Mouse (Mus musculus): ENCODE measurements around the gene Trim66. TPM values are rescaled to one million over a fixed set of nuclear protein-coding genes. Genes with fewer than 3 reads are reported as not detected.

The Trim66 gene
- 0.03 TPM in 2 replicates for polyA plus RNA-seq (2012; rRNA removed)
- 0.03 TPM in 1 of 2 replicates, not detected in the other for polyA plus RNA-seq (2014; fragmentation: Nextera tagmentation; extraction: Ambion mirVana)

DNA sequence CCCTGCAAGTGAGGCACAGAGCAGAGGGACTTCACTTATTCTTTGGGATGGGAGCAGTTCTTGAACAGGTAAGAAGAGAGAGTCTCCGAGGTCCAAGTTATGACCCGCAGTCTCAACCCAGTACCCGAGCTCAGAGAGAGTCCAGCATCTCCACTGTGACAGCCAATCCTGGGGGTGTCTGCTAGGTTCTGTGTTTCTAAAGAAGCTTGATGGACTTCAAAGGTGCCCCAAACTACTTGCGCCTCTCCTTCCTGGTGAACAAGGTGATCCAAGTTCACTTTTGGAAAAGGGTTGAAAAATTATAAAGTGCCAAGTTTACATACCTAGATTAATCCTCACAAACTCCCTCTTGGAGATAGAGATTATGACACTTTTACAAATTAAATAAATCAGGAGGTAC lies at the start of gene Trim66:
Gene Trim66, minus strand, starts transcription at position 101 of the 400 bp plus-strand sequence.
- H3K9me3 ChIP-seq (ENCODE audit: control insufficient read depth, low read length): no peaks in the 10 kb centered on the region
- no peak within 1 kb of the TSS for H3K27ac ChIP-seq
- no peak within 1 kb of the TSS for H3K4me2 ChIP-seq (ENCODE audit: low read depth)
- no peak for DNase-seq (ENCODE audit: low read depth in 3 of 3, low spot score in 3 of 3)
- H3K4me3 ChIP-seq (ENCODE audit: insufficient read depth in 1 of 2, low read depth in 2 of 2, low read length in 2 of 2): no peak within 1 kb of the TSS
- TF ChIP-seq EP300 (IDR thresholded peaks at IDR 0.05; ENCODE audit: low read depth): no peak
- no peak for TF ChIP-seq CTCF (IDR thresholded peaks at IDR 0.05; ENCODE audit: low read depth)
- no peak for ATAC-seq (ENCODE audit: insufficient read depth)
- H3K27me3 ChIP-seq (ENCODE audit: control insufficient read depth, insufficient read depth, low read length): no peaks in the 10 kb centered on the region
- no peaks in the 10 kb centered on the region for H3K36me3 ChIP-seq (replicated peaks; ENCODE audit: control insufficient read depth, insufficient read depth, low read depth)
- WGBS (ENCODE audit: insufficient replicate concordance): 74% methylated on average over 4 of the region's 4 CpGs
- no peak within 1 kb of the TSS for H3K9ac ChIP-seq (replicated peaks)
- peaks cover 13 to 19% of the 10 kb centered on the region in 2 experiments for H3K4me1 ChIP-seq (replicated peaks; ENCODE audit: control insufficient read depth in 2 of 2, insufficient read depth in 2 of 2, low read length in 1 of 2)

DNA sequence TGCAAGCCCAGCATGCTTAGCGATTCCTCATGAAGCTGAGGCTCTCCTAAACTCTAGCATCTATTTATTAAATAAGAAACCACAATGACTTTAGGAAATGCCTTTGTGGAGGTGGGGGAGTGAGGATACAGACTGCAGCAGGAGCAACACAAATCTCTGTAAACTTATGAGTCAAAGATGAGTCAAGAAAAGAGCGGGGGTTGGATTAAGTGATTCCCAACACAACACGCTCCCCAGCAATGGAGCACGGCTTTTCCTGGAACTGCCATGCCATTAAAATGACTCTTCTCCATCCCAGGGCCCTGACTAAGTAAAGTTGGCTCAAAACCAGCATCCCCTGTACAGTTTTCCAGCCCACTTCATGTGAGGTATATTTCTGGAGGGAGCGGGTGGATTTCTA lies 38.8 kb upstream of the Trim66 start:
- ATAC-seq (ENCODE audit: insufficient read depth) (no peak), DNase-seq (ENCODE audit: low read depth in 3 of 3, low spot score in 3 of 3) (no peak)
- Histone ChIP-seq H3K9me3 (ENCODE audit: control insufficient read depth, low read length) (no peaks in the 10 kb centered on the region), H3K4me2 (ENCODE audit: low read depth) (no peak overlapping the region), H3K27ac (no peak overlapping the region), H3K36me3 (replicated peaks; ENCODE audit: control insufficient read depth, insufficient read depth, low read depth) (no peaks in the 10 kb centered on the region), H3K9ac (replicated peaks) (no peak overlapping the region), H3K4me3 (ENCODE audit: insufficient read depth in 1 of 2, low read depth in 2 of 2, low read length in 2 of 2) (no peak overlapping the region), H3K27me3 (ENCODE audit: control insufficient read depth, insufficient read depth, low read length) (no peaks in the 10 kb centered on the region), H3K4me1 (replicated peaks; ENCODE audit: control insufficient read depth in 2 of 2, insufficient read depth in 2 of 2, low read length in 1 of 2) (no peaks in the 10 kb centered on the region)
- whole genome bisulfite sequencing (ENCODE audit: insufficient replicate concordance): 73% methylated on average over 5 of the region's 5 CpGs
- TF ChIP-seq EP300 (IDR thresholded peaks at IDR 0.05; ENCODE audit: low read depth) (no peak), CTCF (IDR thresholded peaks at IDR 0.05; ENCODE audit: low read depth) (no peak)

DNA sequence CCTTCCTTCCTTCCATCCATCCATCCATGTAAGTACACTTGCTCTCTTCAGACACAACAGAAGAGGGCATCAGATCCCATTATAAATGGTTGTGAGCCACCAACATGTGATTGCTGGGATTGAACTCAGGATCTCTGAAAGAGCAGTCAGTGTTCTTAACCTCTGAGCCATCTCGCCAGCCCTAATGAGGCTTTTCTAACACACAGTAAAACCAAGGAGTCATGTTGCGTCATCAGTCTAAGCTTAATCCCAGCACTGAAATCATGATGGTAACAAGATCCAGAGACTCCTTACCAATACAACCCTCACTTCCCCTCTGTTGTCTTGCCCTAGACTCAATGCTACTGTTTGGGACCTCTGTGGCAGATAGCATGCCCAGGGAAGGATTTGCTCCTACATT lies 38.3 kb upstream of the Trim66 start:
- no peaks in the 10 kb centered on the region for H3K27me3 ChIP-seq (ENCODE audit: control insufficient read depth, insufficient read depth, low read length)
- no peak overlapping the region for H3K4me3 ChIP-seq (ENCODE audit: insufficient read depth in 1 of 2, low read depth in 2 of 2, low read length in 2 of 2)
- no peak overlapping the region for H3K9ac ChIP-seq (replicated peaks)
- no peak for TF ChIP-seq EP300 (IDR thresholded peaks at IDR 0.05; ENCODE audit: low read depth)
- TF ChIP-seq CTCF (IDR thresholded peaks at IDR 0.05; ENCODE audit: low read depth): no peak
- H3K4me2 ChIP-seq (ENCODE audit: low read depth): no peak overlapping the region
- no peak overlapping the region for H3K27ac ChIP-seq
- no peaks in the 10 kb centered on the region for H3K4me1 ChIP-seq (replicated peaks; ENCODE audit: control insufficient read depth in 2 of 2, insufficient read depth in 2 of 2, low read length in 1 of 2)
- no peaks in the 10 kb centered on the region for H3K9me3 ChIP-seq (ENCODE audit: control insufficient read depth, low read length)
- no peak for ATAC-seq (ENCODE audit: insufficient read depth)
- no peak for DNase-seq (ENCODE audit: low read depth in 3 of 3, low spot score in 3 of 3)
- H3K36me3 ChIP-seq (replicated peaks; ENCODE audit: control insufficient read depth, insufficient read depth, low read depth): no peaks in the 10 kb centered on the region
- 70% methylated on average over 2 of the region's 2 CpGs for WGBS (ENCODE audit: insufficient replicate concordance)

DNA sequence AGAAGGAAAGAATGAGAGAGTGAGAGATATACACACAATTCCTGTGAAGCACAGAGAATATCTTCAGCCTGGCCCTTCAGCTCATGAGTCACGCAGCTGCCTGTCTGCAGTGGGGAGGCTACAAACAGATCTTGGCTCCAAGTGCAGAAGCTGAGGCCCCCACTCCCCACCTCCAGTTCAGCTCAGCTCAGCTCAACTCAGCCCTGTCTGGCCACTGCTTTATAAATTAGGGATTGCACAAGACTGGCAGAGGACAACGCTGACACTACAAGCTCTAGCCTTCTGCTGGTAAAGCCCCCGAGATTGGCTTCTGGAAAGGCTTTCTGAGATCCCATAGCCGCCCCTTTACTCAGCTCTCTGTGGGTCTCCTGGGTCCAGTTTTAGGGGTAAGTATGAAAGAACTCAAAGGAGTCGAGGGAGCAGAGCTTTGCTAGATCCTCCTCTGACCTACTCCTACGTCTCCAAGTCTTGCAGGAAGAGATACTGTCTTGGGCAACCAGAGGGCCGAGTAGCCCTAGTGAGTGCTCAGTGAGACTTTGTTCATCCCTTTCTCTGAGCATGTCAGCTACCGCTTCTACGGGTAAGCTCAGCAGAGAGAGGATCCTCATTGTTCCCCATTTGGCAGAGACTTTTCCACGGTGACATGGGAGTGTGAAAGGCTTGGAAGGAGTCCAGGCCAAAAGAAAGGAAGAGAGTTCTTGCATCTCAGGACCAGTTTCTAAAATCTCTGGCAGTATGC lies 37.5 kb upstream of the Trim66 start:
- Histone ChIP-seq H3K4me1 (replicated peaks; ENCODE audit: control insufficient read depth in 2 of 2, insufficient read depth in 2 of 2, low read length in 1 of 2) (no peaks in the 10 kb centered on the region), H3K27ac (no peak overlapping the region), H3K9me3 (ENCODE audit: control insufficient read depth, low read length) (no peaks in the 10 kb centered on the region), H3K4me2 (ENCODE audit: low read depth) (no peak overlapping the region), H3K36me3 (replicated peaks; ENCODE audit: control insufficient read depth, insufficient read depth, low read depth) (no peaks in the 10 kb centered on the region), H3K27me3 (ENCODE audit: control insufficient read depth, insufficient read depth, low read length) (no peaks in the 10 kb centered on the region), H3K4me3 (ENCODE audit: insufficient read depth in 1 of 2, low read depth in 2 of 2, low read length in 2 of 2) (no peak overlapping the region), H3K9ac (replicated peaks) (no peak overlapping the region)
- DNase-seq (ENCODE audit: low read depth in 3 of 3, low spot score in 3 of 3) (no peak), ATAC-seq (ENCODE audit: insufficient read depth) (no peak)
- WGBS (ENCODE audit: insufficient replicate concordance): 58% methylated on average over 10 of the region's 10 CpGs
- TF ChIP-seq EP300 (IDR thresholded peaks at IDR 0.05; ENCODE audit: low read depth) (no peak), CTCF (IDR thresholded peaks at IDR 0.05; ENCODE audit: low read depth) (no peak)

DNA sequence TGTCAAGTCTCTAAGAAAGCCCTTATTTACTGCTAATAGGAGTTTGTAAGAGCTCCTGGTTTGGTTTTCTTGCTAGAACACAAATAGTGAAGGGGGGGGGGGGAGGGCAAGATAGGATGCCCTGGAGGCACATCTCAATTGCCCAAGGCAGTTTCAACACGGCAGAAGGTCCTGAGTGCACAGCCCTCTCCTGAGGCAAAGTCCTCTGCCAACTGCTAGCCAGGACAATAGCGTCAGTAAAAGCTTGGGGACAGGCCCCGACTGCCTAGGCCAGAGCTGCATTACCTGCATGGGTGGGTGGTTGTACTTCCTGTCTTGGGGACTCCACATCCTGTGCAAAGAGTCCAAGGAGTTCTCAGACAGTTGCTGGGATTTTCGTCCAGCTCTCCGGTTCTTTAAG lies 36.9 kb upstream of the Trim66 start:
- H3K9ac ChIP-seq (replicated peaks): no peak overlapping the region
- H3K9me3 ChIP-seq (ENCODE audit: control insufficient read depth, low read length): no peaks in the 10 kb centered on the region
- no peaks in the 10 kb centered on the region for H3K4me1 ChIP-seq (replicated peaks; ENCODE audit: control insufficient read depth in 2 of 2, insufficient read depth in 2 of 2, low read length in 1 of 2)
- no peak overlapping the region for H3K4me3 ChIP-seq (ENCODE audit: insufficient read depth in 1 of 2, low read depth in 2 of 2, low read length in 2 of 2)
- H3K4me2 ChIP-seq (ENCODE audit: low read depth): no peak overlapping the region
- no peaks in the 10 kb centered on the region for H3K36me3 ChIP-seq (replicated peaks; ENCODE audit: control insufficient read depth, insufficient read depth, low read depth)
- DNase-seq (ENCODE audit: low read depth in 3 of 3, low spot score in 3 of 3): no peak
- TF ChIP-seq EP300 (IDR thresholded peaks at IDR 0.05; ENCODE audit: low read depth) (no peak), CTCF (IDR thresholded peaks at IDR 0.05; ENCODE audit: low read depth) (no peak)
- no peaks in the 10 kb centered on the region for H3K27me3 ChIP-seq (ENCODE audit: control insufficient read depth, insufficient read depth, low read length)
- ATAC-seq (ENCODE audit: insufficient read depth): no peak
- no peak overlapping the region for H3K27ac ChIP-seq
- 71% methylated on average over 5 of the region's 5 CpGs for WGBS (ENCODE audit: insufficient replicate concordance)
